Mouse (Mus musculus): ENCODE data around the gene Rps6kc1. TPM values are rescaled to one million over a fixed set of nuclear protein-coding genes. Genes with fewer than 3 reads are reported as not detected.

Rps6kc1 gene
- total and polyA plus RNA-seq, 2 experiments from 2014 or later: 21.0 to 35.9 TPM

DNA sequence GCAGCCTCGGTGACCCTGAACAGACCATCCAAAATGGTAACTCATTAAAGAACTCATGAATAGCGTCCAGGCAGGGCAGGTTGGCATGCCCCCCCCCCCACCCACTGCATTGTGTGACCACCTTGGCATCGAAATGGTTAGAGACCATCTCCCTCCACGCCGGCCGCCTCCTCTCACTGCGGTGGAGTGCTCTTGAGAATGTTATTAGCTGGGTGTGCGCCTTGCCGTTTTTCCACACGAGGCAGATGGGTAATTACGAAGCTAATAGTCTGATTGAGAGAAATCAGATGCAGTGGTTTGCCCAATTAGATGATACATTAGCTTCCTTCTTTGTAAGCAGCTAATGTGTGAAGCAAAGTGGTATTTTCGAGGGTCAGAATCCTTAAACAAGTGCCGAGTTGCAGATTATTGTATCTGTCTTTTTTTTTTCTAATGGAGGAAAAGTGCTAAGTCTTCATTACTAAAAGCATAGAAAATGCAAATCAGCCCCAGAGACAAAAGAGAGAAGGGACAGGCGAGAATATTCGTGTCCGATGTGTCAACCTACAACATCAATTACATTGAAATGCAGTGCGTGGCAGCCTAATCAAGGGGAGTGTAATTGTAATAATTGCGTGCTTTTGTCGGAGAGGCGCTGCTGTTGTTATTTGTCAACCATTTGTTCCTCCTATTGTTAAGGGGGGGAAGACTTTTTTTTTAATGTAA is 257.4 kb downstream of the Rps6kc1 start:
- WGBS: 50% methylated on average over 20 of the region's 20 CpGs
- peak; percentile 46 for DNase-seq (ENCODE audit: low spot score)
- Histone ChIP-seq H3K4me1 (ENCODE audit: insufficient read depth, low read length) (0 out of 2 replicates have a peak, but pooled peaks cover 3% of the 10 kb centered on the region), H3K4me2 (ENCODE audit: low read depth, low read length) (no peak overlapping the region), H3K4me3 (ENCODE audit: low read length) (no peak overlapping the region), H3K27me3 (ENCODE audit: insufficient read depth, low read length) (no peaks in the 10 kb centered on the region), H3K27ac (0 out of 2 replicates have a peak overlapping the region, but pooled peaks have one; percentile 0), H3K9ac (replicated peaks; ENCODE audit: low read length) (no peak overlapping the region), H3K36me3 (ENCODE audit: insufficient read depth, low read length) (no peaks in the 10 kb centered on the region), H3K9me3 (ENCODE audit: low read length) (no peaks in the 10 kb centered on the region)
- no peak for TF ChIP-seq CTCF (IDR thresholded peaks at IDR 0.05; ENCODE audit: low read depth)
- ATAC-seq: no peak

DNA sequence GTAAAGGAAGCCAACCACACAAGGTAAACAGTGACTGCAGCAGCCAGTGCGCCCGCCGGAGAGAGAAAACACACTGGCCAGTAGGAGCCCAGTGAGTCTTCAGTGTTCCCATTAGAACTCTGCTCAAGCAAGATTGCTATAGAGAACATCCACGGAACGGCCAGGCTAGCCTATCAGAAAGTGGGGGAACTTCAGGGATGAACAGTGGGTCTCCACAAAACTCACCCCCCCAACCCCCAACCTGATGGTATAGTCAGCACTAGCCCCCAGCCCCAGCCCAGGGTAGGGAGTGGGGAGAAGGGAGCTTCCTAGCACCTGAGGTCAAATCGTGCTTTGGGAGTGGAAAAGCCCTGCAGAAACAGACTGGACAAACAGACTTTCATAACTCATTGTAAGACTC is 258.5 kb downstream of the Rps6kc1 start:
- Histone ChIP-seq H3K27me3 (ENCODE audit: insufficient read depth, low read length) (no peaks in the 10 kb centered on the region), H3K9me3 (ENCODE audit: low read length) (no peaks in the 10 kb centered on the region), H3K4me3 (ENCODE audit: low read length) (no peak overlapping the region), H3K36me3 (ENCODE audit: insufficient read depth, low read length) (no peaks in the 10 kb centered on the region), H3K9ac (replicated peaks; ENCODE audit: low read length) (no peak overlapping the region), H3K4me2 (ENCODE audit: low read depth, low read length) (no peak overlapping the region), H3K4me1 (ENCODE audit: insufficient read depth, low read length) (0 out of 2 replicates have a peak, but pooled peaks cover 3% of the 10 kb centered on the region), H3K27ac (no peak overlapping the region)
- 80% methylated on average over 6 of the region's 6 CpGs for WGBS
- DNase-seq (ENCODE audit: low spot score): no peak
- ATAC-seq: no peak
- no peak for TF ChIP-seq CTCF (IDR thresholded peaks at IDR 0.05; ENCODE audit: low read depth)

Other genes starting within 250 kb of the Rps6kc1 start
- gene Angel2, start 13.3 kb upstream of the Rps6kc1 start, total RNA-seq (2014; rRNA removed): 25.3 and 28.4 TPM in 2 replicates
- gene Angel2, start 13.3 kb upstream of the Rps6kc1 start, polyA plus RNA-seq (2015; fragmentation: Nextera tagmentation; extraction: Ambion mirVana): 39.4 and 40.2 TPM in 2 replicates
- 38.5 and 40.9 TPM in 2 replicates for gene Vash2, start 67.5 kb upstream of the Rps6kc1 start, total RNA-seq (2014; rRNA removed)
- 46.6 and 47.4 TPM in 2 replicates for gene Vash2, start 67.5 kb upstream of the Rps6kc1 start, polyA plus RNA-seq (2015; fragmentation: Nextera tagmentation; extraction: Ambion mirVana)
- gene Flvcr1, start 114.4 kb upstream of the Rps6kc1 start, total RNA-seq (2014; rRNA removed): 27.6 and 44.9 TPM in 2 replicates
- 7.3 and 7.4 TPM in 2 replicates for gene Flvcr1, start 114.4 kb upstream of the Rps6kc1 start, polyA plus RNA-seq (2015; fragmentation: Nextera tagmentation; extraction: Ambion mirVana)
- gene Spata45, start 124.9 kb upstream of the Rps6kc1 start, total RNA-seq (2014; rRNA removed): not detected in 2 replicates
- not detected in 2 replicates for gene Spata45, start 124.9 kb upstream of the Rps6kc1 start, polyA plus RNA-seq (2015; fragmentation: Nextera tagmentation; extraction: Ambion mirVana)
- 9.1 and 14.8 TPM in 2 replicates for gene Tatdn3, start 151.2 kb upstream of the Rps6kc1 start, total RNA-seq (2014; rRNA removed)
- gene Tatdn3, start 151.2 kb upstream of the Rps6kc1 start, polyA plus RNA-seq (2015; fragmentation: Nextera tagmentation; extraction: Ambion mirVana): 15.6 and 18.0 TPM in 2 replicates
- 1.2 and 2.7 TPM in 2 replicates for gene Nsl1, start 151.2 kb upstream of the Rps6kc1 start, total RNA-seq (2014; rRNA removed)
- gene Nsl1, start 151.2 kb upstream of the Rps6kc1 start, polyA plus RNA-seq (2015; fragmentation: Nextera tagmentation; extraction: Ambion mirVana): 3.2 and 4.4 TPM in 2 replicates
- 1.0 and 4.7 TPM in 2 replicates for gene Batf3, start 186.1 kb upstream of the Rps6kc1 start, total RNA-seq (2014; rRNA removed)
- 4.0 and 4.1 TPM in 2 replicates for gene Batf3, start 186.1 kb upstream of the Rps6kc1 start, polyA plus RNA-seq (2015; fragmentation: Nextera tagmentation; extraction: Ambion mirVana)

Data from hindbrain, postnatal 0 days (tissue).